Mouse (Mus musculus) G1E (cell line): ENCODE data around the gene Pax4. TPM values are rescaled to one million over a fixed set of nuclear protein-coding genes. Genes with fewer than 3 reads are reported as not detected.

Experiments used
- ATAC-seq: 2 replicates; pipeline ENCODE4 v1.8.0; 2016; ENCODE audit warnings: mild to moderate bottlenecking; ENCODE audit not compliant: insufficient number of reproducible peaks, poor library complexity, low FRiP score, severe bottlenecking; ENCODE audit errors: extremely low read depth
- DNase-seq: peaks from one replicate; pipeline ENCODE4 v3.0.0; 2012; ENCODE audit warnings: low spot score
- H3K27me3 ChIP-seq: 2 replicates; pipeline ENCODE4 v1.6.1; 2012; ENCODE audit warnings: mild to moderate bottlenecking, low read length, inconsistent platforms; ENCODE audit not compliant: insufficient read depth
- H3K36me3 ChIP-seq: replicated peaks from 2 replicates; pipeline ENCODE3; 2012; ENCODE audit warnings: mild to moderate bottlenecking, inconsistent platforms
- H3K4me1 ChIP-seq: 2 replicates; pipeline ENCODE4 v1.6.1; 2012; ENCODE audit warnings: low read depth, low read length, inconsistent platforms, mixed read lengths; ENCODE audit not compliant: insufficient read depth
- H3K4me3 ChIP-seq: 2 replicates; pipeline ENCODE4 v1.5.1; 2012; ENCODE audit warnings: low read depth, mild to moderate bottlenecking, inconsistent platforms, low read length, moderate library complexity, mixed read lengths
- H3K9me3 ChIP-seq: replicated peaks from 2 replicates; pipeline ENCODE4 v1.6.1; 2012; ENCODE audit warnings: inconsistent platforms
- CTCF ChIP-seq: IDR thresholded peaks from 2 replicates; pipeline ENCODE4 v1.5.1; 2012; ENCODE audit warnings: low read depth, low read length, inconsistent platforms, mixed read lengths
- GATA1 ChIP-seq: IDR thresholded peaks from 2 replicates; pipeline ENCODE4 v1.6.1; 2012; ENCODE audit warnings: borderline replicate concordance, low read length, inconsistent platforms, mixed read lengths
- GATA2 ChIP-seq: IDR thresholded peaks from 2 replicates; pipeline ENCODE4 v1.6.1; 2012; ENCODE audit warnings: low read depth, low read length, inconsistent platforms, borderline replicate concordance
- POLR2AphosphoS5 ChIP-seq: IDR thresholded peaks from 2 replicates; pipeline ENCODE4 v1.6.1; 2012; ENCODE audit warnings: low read depth, low read length, inconsistent platforms; ENCODE audit not compliant: insufficient replicate concordance
- TAL1 ChIP-seq: conservative IDR thresholded peaks from 2 replicates; pipeline ENCODE4 v1.6.1; 2012; ENCODE audit warnings: low read depth, low read length, inconsistent platforms, mixed read lengths
- polyA plus RNA-seq: library from polyadenylated mRNA; stranded (reverse); fragments of >175 nt; gene quantifications from 2 replicates; pipeline ENCODE4 v1.2.3, GENCODE M21; 2012
- total RNA-seq, 2 experiments: library from RNA; stranded (forward) in 1 of 2; stranded (reverse) in 1 of 2; fragments of 200-1000 nt in 1 of 2; fragments of >200 nt in 1 of 2; fragmentation: Nextera tagmentation in 1 of 2; gene quantifications; 2 replicates each; pipeline ENCODE4 v1.2.3; 2014 to 2017

Gene Pax4
- total and polyA plus RNA-seq, 3 experiments: not detected

GRCm38 (mm10) chr6:28486008-28486407 lies 36.9 kb upstream of the Pax4 start:
- ATAC-seq (no peak), DNase-seq (no peak)
- Histone ChIP-seq H3K36me3 (peaks cover 88% of the 10 kb centered on the region), H3K4me1 (peaks cover 80% of the 10 kb centered on the region), H3K4me3 (no peak overlapping the region; the same call in 1 of the 2 replicates), H3K9me3 (no peaks in the 10 kb centered on the region), H3K27me3 (no peaks in the 10 kb centered on the region)
- TF ChIP-seq CTCF (no peak), GATA1 (no peak), GATA2 (no peak), POLR2AphosphoS5 (no peak)

DNA sequence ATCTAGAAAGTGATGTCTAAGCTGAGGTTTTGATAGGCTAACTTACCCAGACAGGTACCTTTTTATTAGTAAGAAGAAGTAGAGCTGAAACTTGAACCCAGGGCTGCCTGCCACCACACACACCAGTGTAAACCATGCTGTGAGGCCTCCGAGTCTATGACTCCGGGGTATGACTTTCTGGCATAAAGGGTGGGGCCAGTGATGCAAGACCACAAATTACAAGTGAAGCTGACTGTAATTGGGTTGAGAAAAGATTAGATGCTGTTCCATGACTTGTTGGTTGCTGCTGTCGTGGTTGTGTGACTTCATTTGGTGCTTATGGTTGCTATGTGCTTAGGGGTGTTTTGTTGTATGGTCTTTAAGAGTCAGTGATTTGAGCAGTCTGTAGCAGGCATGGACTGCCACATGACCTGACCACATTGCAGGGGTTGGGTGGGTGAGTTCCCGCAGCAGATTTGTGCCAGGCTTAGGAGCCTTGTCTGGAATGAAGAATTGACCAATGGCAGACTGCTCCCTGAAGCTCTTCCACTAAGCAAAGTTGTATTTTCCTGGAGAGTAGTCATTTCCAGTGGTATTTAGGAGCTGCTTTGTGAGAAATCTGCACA lies 33.7 kb upstream of the Pax4 start:
- no peak for TF ChIP-seq GATA2
- no peak for TF ChIP-seq CTCF
- no peak for TF ChIP-seq POLR2AphosphoS5
- no peak for TF ChIP-seq GATA1
- TF ChIP-seq TAL1: no peak
- DNase-seq (no peak), ATAC-seq (no peak)
- H3K4me3 ChIP-seq: peak overlapping the region; percentile 34; the same call in 1 of the 2 replicates
- no peaks in the 10 kb centered on the region for H3K9me3 ChIP-seq
- peaks cover 58% of the 10 kb centered on the region for H3K36me3 ChIP-seq
- no peaks in the 10 kb centered on the region for H3K27me3 ChIP-seq
- peaks cover 66% of the 10 kb centered on the region for H3K4me1 ChIP-seq

GRCm38 (mm10) chr6:28480752-28481492 lies 31.8 kb upstream of the Pax4 start:
- Histone ChIP-seq H3K4me3 (peak overlapping the region; percentile 93), H3K36me3 (peaks cover 39% of the 10 kb centered on the region), H3K9me3 (no peaks in the 10 kb centered on the region), H3K4me1 (peaks cover 51% of the 10 kb centered on the region), H3K27me3 (no peaks in the 10 kb centered on the region)
- peak; percentile 20 for DNase-seq
- no peak for TF ChIP-seq TAL1
- no peak for TF ChIP-seq POLR2AphosphoS5
- TF ChIP-seq CTCF: no peak
- TF ChIP-seq GATA2: no peak
- no peak for TF ChIP-seq GATA1
- no peak for ATAC-seq

- DNase-seq (peak; percentile 98), ATAC-seq (peak; percentile 96)
- H3K4me1 ChIP-seq: peaks cover 43% of the 10 kb centered on the region
- H3K36me3 ChIP-seq: peaks cover 31% of the 10 kb centered on the region
- H3K9me3 ChIP-seq: no peaks in the 10 kb centered on the region
- H3K4me3 ChIP-seq: peak overlapping the region; percentile 93
- TF ChIP-seq GATA1 (no peak), TAL1 (no peak), GATA2 (no peak), POLR2AphosphoS5 (no peak), CTCF (no peak)
- no peaks in the 10 kb centered on the region for H3K27me3 ChIP-seq
Observed at GRCm38 (mm10) chr6:28479865-28480751, 31.0 kb upstream of the Pax4 start.

GRCm38 (mm10) chr6:28474839-28475238 lies 25.7 kb upstream of the Pax4 start, which contains the start of gene Snd1:
TSS of gene Snd1 (plus strand) at chr6:28475139.
- DNase-seq: no peak
- Histone ChIP-seq H3K4me3 (no peak within 1 kb of the TSS), H3K36me3 (no peaks in the 10 kb centered on the region), H3K4me1 (peaks cover 11% of the 10 kb centered on the region; the same call in 1 of the 2 replicates), H3K9me3 (no peaks in the 10 kb centered on the region), H3K27me3 (peaks cover 25% of the 10 kb centered on the region)
- no peak for TF ChIP-seq GATA2
- TF ChIP-seq CTCF: no peak
- no peak for TF ChIP-seq GATA1
- no peak for TF ChIP-seq POLR2AphosphoS5
- no peak for TF ChIP-seq TAL1
- ATAC-seq: no peak
